Mouse (Mus musculus): ENCODE data around the gene Lrrc8a. TPM values are rescaled to one million over a fixed set of nuclear protein-coding genes. Genes with fewer than 3 reads are reported as not detected.

The Lrrc8a gene
- polyA plus RNA-seq, 2 experiments: 18.8 to 47.2 TPM

- no peaks in the 10 kb centered on the region for H3K27me3 ChIP-seq (ENCODE audit: control insufficient read depth, insufficient read depth, low read length)
- H3K27ac ChIP-seq (replicated peaks; ENCODE audit: low read depth, low read length): peak overlapping the region; percentile 52; the same call in 1 of the 2 replicates
- 0 out of 2 replicates have a peak overlapping the region, but pooled peaks have one; percentile 25 for H3K9ac ChIP-seq (ENCODE audit: low read depth, low read length, severe bottlenecking)
- DNase-seq (ENCODE audit: low spot score) (no peak), ATAC-seq (ENCODE audit: low FRiP score, low read depth) (peak; percentile 37; the same call in 1 of the 2 replicates)
- H3K9me3 ChIP-seq (ENCODE audit: control insufficient read depth, low read length): no peaks in the 10 kb centered on the region
- no peaks in the 10 kb centered on the region; the same call in 1 of the 2 replicates for H3K4me1 ChIP-seq (ENCODE audit: control insufficient read depth, insufficient read depth, low read length)
- peaks cover 70% of the 10 kb centered on the region for H3K36me3 ChIP-seq (ENCODE audit: control insufficient read depth, insufficient read depth, low read length)
- no peak overlapping the region for H3K4me2 ChIP-seq (replicated peaks; ENCODE audit: low read depth, low read length, severe bottlenecking)
- no peak for TF ChIP-seq POLR2A (IDR thresholded peaks at IDR 0.05; ENCODE audit: borderline replicate concordance, extremely low read depth, insufficient read depth, insufficient read length)
- WGBS: 63% methylated on average over 7 of the region's 7 CpGs
- H3K4me3 ChIP-seq (replicated peaks; ENCODE audit: low read length): no peak overlapping the region
These were observed 7.2 kb downstream of the Lrrc8a start for GRCm38 (mm10) chr2:30244595-30245178.

- no peak overlapping the region for H3K27ac ChIP-seq (replicated peaks; ENCODE audit: low read depth, low read length)
- H3K9me3 ChIP-seq (ENCODE audit: control insufficient read depth, low read length): no peaks in the 10 kb centered on the region
- no peaks in the 10 kb centered on the region for H3K27me3 ChIP-seq (ENCODE audit: control insufficient read depth, insufficient read depth, low read length)
- ATAC-seq (ENCODE audit: low FRiP score, low read depth): no peak
- 90% methylated on average over 5 of the region's 5 CpGs for WGBS
- H3K4me2 ChIP-seq (replicated peaks; ENCODE audit: low read depth, low read length, severe bottlenecking): no peak overlapping the region
- H3K9ac ChIP-seq (ENCODE audit: low read depth, low read length, severe bottlenecking): no peak overlapping the region
- H3K4me3 ChIP-seq (replicated peaks; ENCODE audit: low read length): no peak overlapping the region
- no peaks in the 10 kb centered on the region; the same call in 1 of the 2 replicates for H3K4me1 ChIP-seq (ENCODE audit: control insufficient read depth, insufficient read depth, low read length)
- TF ChIP-seq POLR2A (IDR thresholded peaks at IDR 0.05; ENCODE audit: borderline replicate concordance, extremely low read depth, insufficient read depth, insufficient read length): no peak
- no peak for DNase-seq (ENCODE audit: low spot score)
- H3K36me3 ChIP-seq (ENCODE audit: control insufficient read depth, insufficient read depth, low read length): peaks cover 61% of the 10 kb centered on the region
These were observed 9.5 kb downstream of the Lrrc8a start for GRCm38 (mm10) chr2:30247036-30247435.

- no peak overlapping the region for H3K27ac ChIP-seq (replicated peaks; ENCODE audit: low read depth, low read length)
- DNase-seq (ENCODE audit: low spot score): no peak
- no peak overlapping the region for H3K4me2 ChIP-seq (replicated peaks; ENCODE audit: low read depth, low read length, severe bottlenecking)
- peaks cover 57% of the 10 kb centered on the region for H3K36me3 ChIP-seq (ENCODE audit: control insufficient read depth, insufficient read depth, low read length)
- no peaks in the 10 kb centered on the region for H3K4me1 ChIP-seq (ENCODE audit: control insufficient read depth, insufficient read depth, low read length)
- H3K4me3 ChIP-seq (replicated peaks; ENCODE audit: low read length): no peak overlapping the region
- H3K9ac ChIP-seq (ENCODE audit: low read depth, low read length, severe bottlenecking): no peak overlapping the region
- H3K9me3 ChIP-seq (ENCODE audit: control insufficient read depth, low read length): no peaks in the 10 kb centered on the region
- no peak for TF ChIP-seq POLR2A (IDR thresholded peaks at IDR 0.05; ENCODE audit: borderline replicate concordance, extremely low read depth, insufficient read depth, insufficient read length)
- H3K27me3 ChIP-seq (ENCODE audit: control insufficient read depth, insufficient read depth, low read length): no peaks in the 10 kb centered on the region
- 71% methylated on average over 4 of the region's 4 CpGs for WGBS
- ATAC-seq (ENCODE audit: low FRiP score, low read depth): no peak
These were observed 10.2 kb downstream of the Lrrc8a start for GRCm38 (mm10) chr2:30247681-30248080.

GRCm38 (mm10) chr2:30249182-30249581, 11.7 kb downstream of the Lrrc8a start:
- Histone ChIP-seq H3K9me3 (ENCODE audit: control insufficient read depth, low read length) (no peaks in the 10 kb centered on the region), H3K27ac (replicated peaks; ENCODE audit: low read depth, low read length) (no peak overlapping the region), H3K27me3 (ENCODE audit: control insufficient read depth, insufficient read depth, low read length) (no peaks in the 10 kb centered on the region), H3K9ac (ENCODE audit: low read depth, low read length, severe bottlenecking) (no peak overlapping the region), H3K4me3 (replicated peaks; ENCODE audit: low read length) (no peak overlapping the region), H3K36me3 (ENCODE audit: control insufficient read depth, insufficient read depth, low read length) (peaks cover 55% of the 10 kb centered on the region), H3K4me2 (replicated peaks; ENCODE audit: low read depth, low read length, severe bottlenecking) (no peak overlapping the region), H3K4me1 (ENCODE audit: control insufficient read depth, insufficient read depth, low read length) (no peaks in the 10 kb centered on the region)
- no peak for DNase-seq (ENCODE audit: low spot score)
- ATAC-seq (ENCODE audit: low FRiP score, low read depth): no peak
- WGBS: 89% methylated on average over 3 of the region's 3 CpGs
- no peak for TF ChIP-seq POLR2A (IDR thresholded peaks at IDR 0.05; ENCODE audit: borderline replicate concordance, extremely low read depth, insufficient read depth, insufficient read length)

- Histone ChIP-seq H3K36me3 (ENCODE audit: control insufficient read depth, insufficient read depth, low read length) (peaks cover 59% of the 10 kb centered on the region), H3K4me2 (replicated peaks; ENCODE audit: low read depth, low read length, severe bottlenecking) (no peak overlapping the region)
- ATAC-seq (ENCODE audit: low FRiP score, low read depth): no peak
These were observed 12.9 kb downstream of the Lrrc8a start for GRCm38 (mm10) chr2:30250166-30251128.

More at GRCm38 (mm10) chr2:30250166-30251128, 12.9 kb downstream of the Lrrc8a start:
- no peaks in the 10 kb centered on the region for H3K27me3 ChIP-seq (ENCODE audit: control insufficient read depth, insufficient read depth, low read length)
- no peak overlapping the region for H3K4me3 ChIP-seq (replicated peaks; ENCODE audit: low read length)
- H3K9me3 ChIP-seq (ENCODE audit: control insufficient read depth, low read length): no peaks in the 10 kb centered on the region
- H3K9ac ChIP-seq (ENCODE audit: low read depth, low read length, severe bottlenecking): no peak overlapping the region
- H3K4me1 ChIP-seq (ENCODE audit: control insufficient read depth, insufficient read depth, low read length): no peaks in the 10 kb centered on the region
- DNase-seq (ENCODE audit: low spot score): no peak
- no peak overlapping the region for H3K27ac ChIP-seq (replicated peaks; ENCODE audit: low read depth, low read length)
- 85% methylated on average over 10 of the region's 10 CpGs for WGBS
- TF ChIP-seq POLR2A (IDR thresholded peaks at IDR 0.05; ENCODE audit: borderline replicate concordance, extremely low read depth, insufficient read depth, insufficient read length): no peak

Measured in limb, embryonic 14.5 days (tissue).